Comparison of ENCODE assay signal across 8 mouse cellular contexts in genomic region chr13:34725800-34726476, GRCm38 (mm10). TPM values are rescaled to one million over a fixed set of nuclear protein-coding genes. Genes with fewer than 3 reads are reported as not detected.
DNase-seq lines count a peak whose midpoint lies in the region; ATAC-seq lines count a peak whose summit lies in the region.

No protein-coding gene starts in this region.

- ATAC-seq in hindbrain, embryonic 14.5 days (ENCODE audit: low FRiP score), result peak; percentile 63; the same call in 1 of the 2 replicates
- no peak for ATAC-seq in inflammation-experienced regulatory T-cells, adult 6 months

- peak overlapping the region; percentile 30 for H3K4me2 ChIP-seq in hindbrain, embryonic 14.5 days (replicated peaks)

- H3K27ac ChIP-seq in hindbrain, embryonic 14.5 days, result peak overlapping the region; percentile 41; the same call in 1 of the 2 replicates

- 0 out of 2 replicates have a peak, but pooled peaks cover 4% of the 10 kb centered on the region for H3K9me3 ChIP-seq in hindbrain, embryonic 14.5 days (ENCODE audit: control insufficient read depth, low read length)

- peak overlapping the region; percentile 13; the same call in 1 of the 2 replicates for H3K9ac ChIP-seq in hindbrain, embryonic 14.5 days

- peaks cover 22% of the 10 kb centered on the region for H3K4me1 ChIP-seq in hindbrain, embryonic 14.5 days (replicated peaks; ENCODE audit: control insufficient read depth, insufficient read depth, low read length)

- no peaks in the 10 kb centered on the region for H3K36me3 ChIP-seq in hindbrain, embryonic 14.5 days (replicated peaks; ENCODE audit: control insufficient read depth, insufficient read depth)

- no peaks in the 10 kb centered on the region for H3K27me3 ChIP-seq in hindbrain, embryonic 14.5 days (ENCODE audit: control insufficient read depth, insufficient read depth, low read length)

- peak; percentile 69 for DNase-seq in adrenal gland, adult 8-10 months
- peak; percentile 70 for DNase-seq in cerebellum, adult 9-10 months
- peak; percentile 63 for DNase-seq in gastrocnemius, postnatal 10 days
- DNase-seq in hindbrain, embryonic 14.5 days (ENCODE audit: low spot score), result peak; percentile 54
- peak; percentile 15 to 27 for DNase-seq in left cerebral cortex, adult 18-20 months (ENCODE audit: low spot score in 2 of 2)
- DNase-seq in mesoderm, embryonic 11.5 days (ENCODE audit: low read depth, low spot score), result peak; percentile 81
- DNase-seq in testis, postnatal 10 days (ENCODE audit: low spot score), result peak; percentile 63

- H3K4me3 ChIP-seq in hindbrain, embryonic 14.5 days (replicated peaks; ENCODE audit: low read length), result no peak overlapping the region

- WGBS in hindbrain, embryonic 14.5 days, result 34% methylated on average over 9 of the region's 9 CpGs

RNA-seq across cellular contexts. Expression of gene Fam50b, which starts 8.7 kb away (rescaled TPM):
- total RNA-seq in adrenal gland, adult 8-10 months (2022), result not detected
- not detected for total RNA-seq in gastrocnemius, postnatal 10 days (2021)
- polyA plus RNA-seq in hindbrain, embryonic 14.5 days (2014; fragmentation: Nextera tagmentation; extraction: Ambion mirVana), result not detected in 2 replicates
- total RNA-seq in left cerebral cortex, adult 18-20 months (2021), result not detected
- polyA plus RNA-seq in inflammation-experienced regulatory T-cells, adult 6 months (2017; shearing (Covaris generic)), result not detected

Comparison
In these comparisons a context has a peak if more than half of its experiments do, and no peak if none do; other contexts are left out.
1. DNase-seq: peak in every context shown above with its lines; median percentile 81 in mesoderm, embryonic 11.5 days; 70 in cerebellum, adult 9-10 months; 69 in adrenal gland, adult 8-10 months; 63 in gastrocnemius, postnatal 10 days; 63 in testis, postnatal 10 days; 54 in hindbrain, embryonic 14.5 days; 21 in left cerebral cortex, adult 18-20 months.